ENCODE assay signal across 7 mouse cellular contexts in the genomic region with DNA sequence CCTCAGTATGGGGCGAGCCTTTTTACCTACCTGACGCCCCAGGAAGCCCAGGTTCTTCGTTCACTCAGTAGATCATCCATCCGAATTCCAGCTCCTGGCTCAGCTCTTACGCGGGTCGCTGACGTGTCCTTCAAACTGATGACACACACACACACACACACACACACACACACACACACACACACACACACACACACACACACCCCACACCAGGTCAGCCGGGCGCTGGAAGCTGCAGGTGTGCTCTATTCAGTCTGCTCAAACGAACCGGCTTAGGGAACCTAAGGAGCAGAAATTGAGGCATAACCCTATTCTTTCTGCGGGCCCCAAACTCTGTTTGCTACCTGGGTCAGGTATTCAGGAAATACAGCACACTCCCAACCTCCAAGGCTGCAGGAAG. TPM values are rescaled to one million over a fixed set of nuclear protein-coding genes. Genes with fewer than 3 reads are reported as not detected.
A peak's percentile ranks its signal among the peaks of the same experiment; 100 is the strongest.
DNase-seq lines count a peak whose midpoint lies in the region; ATAC-seq and TF ChIP-seq lines count a peak whose summit lies in the region.

No protein-coding gene starts in this region.

- no peaks in the 10 kb centered on the region for H3K27me3 ChIP-seq in lung, postnatal 0 days (replicated peaks; ENCODE audit: insufficient read depth, low read length)
- no peaks in the 10 kb centered on the region; the same call in 1 of the 2 replicates for H3K27me3 ChIP-seq in forebrain, embryonic 13.5 days
- H3K27me3 ChIP-seq in limb, embryonic 13.5 days: peaks cover 5% of the 10 kb centered on the region; the same call in 1 of the 2 replicates
- H3K27me3 ChIP-seq in stomach, embryonic 15.5 days (replicated peaks): no peaks in the 10 kb centered on the region

- H3K4me3 ChIP-seq in lung, postnatal 0 days (ENCODE audit: low read depth, low read length): peak overlapping the region; percentile 60
- peak overlapping the region; percentile 83 for H3K4me3 ChIP-seq in forebrain, embryonic 13.5 days
- peak overlapping the region; percentile 78 for H3K4me3 ChIP-seq in limb, embryonic 13.5 days
- H3K4me3 ChIP-seq in stomach, embryonic 15.5 days (replicated peaks): peak overlapping the region; percentile 72

- no peak for TF ChIP-seq EP300 in lung, postnatal 0 days (IDR thresholded peaks at IDR 0.05)

- H3K9me3 ChIP-seq in lung, postnatal 0 days (ENCODE audit: low read length): no peaks in the 10 kb centered on the region
- no peaks in the 10 kb centered on the region for H3K9me3 ChIP-seq in forebrain, embryonic 13.5 days (replicated peaks)
- no peaks in the 10 kb centered on the region for H3K9me3 ChIP-seq in limb, embryonic 13.5 days
- H3K9me3 ChIP-seq in stomach, embryonic 15.5 days: no peaks in the 10 kb centered on the region

- no peaks in the 10 kb centered on the region for H3K36me3 ChIP-seq in lung, postnatal 0 days (ENCODE audit: insufficient read depth, low read length)
- peaks cover 6% of the 10 kb centered on the region; the same call in 1 of the 2 replicates for H3K36me3 ChIP-seq in forebrain, embryonic 13.5 days (ENCODE audit: poor library complexity, severe bottlenecking)
- no peaks in the 10 kb centered on the region for H3K36me3 ChIP-seq in limb, embryonic 13.5 days
- no peaks in the 10 kb centered on the region for H3K36me3 ChIP-seq in stomach, embryonic 15.5 days

- H3K4me1 ChIP-seq in lung, postnatal 0 days (ENCODE audit: insufficient read depth, low read depth, low read length): peaks cover 8% of the 10 kb centered on the region; the same call in 1 of the 2 replicates
- peaks cover 20% of the 10 kb centered on the region for H3K4me1 ChIP-seq in forebrain, embryonic 13.5 days
- peaks cover 18% of the 10 kb centered on the region for H3K4me1 ChIP-seq in limb, embryonic 13.5 days
- no peaks in the 10 kb centered on the region for H3K4me1 ChIP-seq in stomach, embryonic 15.5 days

- no peak for DNase-seq in lung, postnatal 0 days (ENCODE audit: low spot score)
- DNase-seq in lung, postnatal 10 days: no peak
- no peak for DNase-seq in cerebellum, adult 9-11 months

- H3K27ac ChIP-seq in lung, postnatal 0 days (ENCODE audit: low read length): no peak overlapping the region
- H3K27ac ChIP-seq in forebrain, embryonic 13.5 days: no peak overlapping the region
- no peak overlapping the region for H3K27ac ChIP-seq in limb, embryonic 13.5 days
- H3K27ac ChIP-seq in stomach, embryonic 15.5 days: no peak overlapping the region

- ATAC-seq in lung, postnatal 0 days: no peak
- no peak for ATAC-seq in forebrain, embryonic 13.5 days
- ATAC-seq in limb, embryonic 13.5 days (ENCODE audit: low FRiP score, low read depth): peak; percentile 35; the same call in 1 of the 2 replicates
- 0 out of 2 replicates have a peak, but pooled peaks have one; percentile 11 for ATAC-seq in stomach, embryonic 15.5 days (ENCODE audit: insufficient read depth, low FRiP score, low read depth)
- ATAC-seq in inflammation-experienced regulatory T-cells, adult 6 months: no peak

- H3K4me2 ChIP-seq in lung, postnatal 0 days (replicated peaks; ENCODE audit: low read depth, low read length): peak overlapping the region; percentile 98
- H3K4me2 ChIP-seq in forebrain, embryonic 13.5 days: peak overlapping the region; percentile 66
- peak overlapping the region; percentile 93 for H3K4me2 ChIP-seq in limb, embryonic 13.5 days (replicated peaks)
- peak overlapping the region; percentile 99 for H3K4me2 ChIP-seq in stomach, embryonic 15.5 days

- TF ChIP-seq CTCF in lung, postnatal 0 days (IDR thresholded peaks at IDR 0.05): no peak

- 4% methylated on average over 12 of the region's 13 CpGs for WGBS in lung, postnatal 0 days
- WGBS in forebrain, embryonic 13.5 days: 1% methylated on average over 12 of the region's 13 CpGs
- 3% methylated on average over 9 of the region's 13 CpGs for WGBS in limb, embryonic 13.5 days
- under 1% methylated on average over 13 of the region's 13 CpGs for WGBS in stomach, embryonic 15.5 days

- no peak overlapping the region for H3K9ac ChIP-seq in lung, postnatal 0 days (replicated peaks; ENCODE audit: low read depth)
- peak overlapping the region; percentile 89 for H3K9ac ChIP-seq in forebrain, embryonic 13.5 days
- H3K9ac ChIP-seq in limb, embryonic 13.5 days: peak overlapping the region; percentile 19
- H3K9ac ChIP-seq in stomach, embryonic 15.5 days: no peak overlapping the region

RNA-seq across cellular contexts. Expression of gene Efr3b, which starts 0.3 kb away (rescaled TPM):
- polyA plus RNA-seq in lung, postnatal 0 days (2015; fragmentation: Nextera tagmentation; extraction: Ambion mirVana): 1.1 and 1.5 TPM in 2 replicates
- polyA plus RNA-seq in forebrain, embryonic 13.5 days (2015; fragmentation: Nextera tagmentation; extraction: Ambion mirVana): 20.7 and 24.4 TPM in 2 replicates
- 6.0 and 6.2 TPM in 2 replicates for polyA plus RNA-seq in limb, embryonic 13.5 days (2015; fragmentation: Nextera tagmentation; extraction: Ambion mirVana)
- polyA plus RNA-seq in stomach, embryonic 15.5 days (2015; fragmentation: Nextera tagmentation; extraction: Ambion mirVana): 2.8 and 3.4 TPM in 2 replicates
- under 1 TPM in 2 of 3 experiments, not detected in 1; 0.29 to 0.43 TPM for polyA plus RNA-seq in inflammation-experienced regulatory T-cells, adult 6 months (2017; shearing (Covaris generic))

RNA-seq across cellular contexts. Expression of gene Dnajc27, which starts 43.3 kb away (rescaled TPM):
- 2.2 TPM in 2 replicates for polyA plus RNA-seq in lung, postnatal 0 days (2015; fragmentation: Nextera tagmentation; extraction: Ambion mirVana)
- 9.6 and 12.9 TPM in 2 replicates for polyA plus RNA-seq in forebrain, embryonic 13.5 days (2015; fragmentation: Nextera tagmentation; extraction: Ambion mirVana)
- 9.1 and 9.5 TPM in 2 replicates for polyA plus RNA-seq in limb, embryonic 13.5 days (2015; fragmentation: Nextera tagmentation; extraction: Ambion mirVana)
- 5.4 TPM in 2 replicates for polyA plus RNA-seq in stomach, embryonic 15.5 days (2015; fragmentation: Nextera tagmentation; extraction: Ambion mirVana)
- 1 to 10 TPM; 1.5 to 3.3 (median 2.9) TPM for polyA plus RNA-seq in inflammation-experienced regulatory T-cells, adult 6 months (2017; shearing (Covaris generic))

Comparison
In these comparisons a context has a peak if more than half of its experiments do, and no peak if none do; other contexts are left out.
1. ATAC-seq: peak in limb, embryonic 13.5 days (single experiment) and stomach, embryonic 15.5 days (single experiment); none in lung, postnatal 0 days (single experiment), forebrain, embryonic 13.5 days (single experiment) and inflammation-experienced regulatory T-cells, adult 6 months (single experiment).
2. H3K9ac ChIP-seq: peak in forebrain, embryonic 13.5 days (single experiment) and limb, embryonic 13.5 days (single experiment); none in lung, postnatal 0 days (single experiment) and stomach, embryonic 15.5 days (single experiment).
3. Peak in every context shown above with its lines, with median percentiles within 50 percentile points of each other: H3K4me2 ChIP-seq and H3K4me3 ChIP-seq.